Mouse (Mus musculus) lung, embryonic 16.5 days (tissue): ENCODE data around the gene Cnpy3. TPM values are rescaled to one million over a fixed set of nuclear protein-coding genes. Genes with fewer than 3 reads are reported as not detected.
A peak's percentile ranks its signal among the peaks of the same experiment; 100 is the strongest.

ENCODE experiments used
- ATAC-seq: fragments of 200-750 bp; cut with Nextera tagmentation; 2 replicates; pipeline ENCODE4 v1.8.0; 2017; ENCODE audit warnings: low read depth, mild to moderate bottlenecking, moderate library complexity
- H3K27ac ChIP-seq: fragments of 300-500 bp; sonication (generic); 2 replicates; pipeline ENCODE4 v1.5.1; 2014; ENCODE audit warnings: mild to moderate bottlenecking, control low read depth, low read length
- H3K27me3 ChIP-seq: fragments of 300-500 bp; sonication (generic); 2 replicates; pipeline ENCODE4 v1.6.1; 2014; ENCODE audit warnings: low read depth, low read length, mixed read lengths; ENCODE audit not compliant: control insufficient read depth, insufficient read depth
- H3K36me3 ChIP-seq: fragments of 300-500 bp; sonication (generic); 2 replicates; pipeline ENCODE4 v1.6.1; 2014; ENCODE audit warnings: low read length; ENCODE audit not compliant: control insufficient read depth, insufficient read depth
- H3K4me1 ChIP-seq: fragments of 300-500 bp; sonication (generic); replicated peaks from 2 replicates; pipeline ENCODE4 v1.6.1; 2014; ENCODE audit warnings: low read length, mixed read lengths; ENCODE audit not compliant: control insufficient read depth, insufficient read depth
- H3K4me2 ChIP-seq: fragments of 300-500 bp; sonication (generic); 2 replicates; pipeline ENCODE4 v1.6.1; 2014; ENCODE audit warnings: low read depth, low read length, control low read depth
- H3K4me3 ChIP-seq: fragments of 300-500 bp; sonication (generic); 2 replicates; pipeline ENCODE4 v1.5.1; 2014; ENCODE audit warnings: mild to moderate bottlenecking, low read length, control low read depth
- H3K9ac ChIP-seq: fragments of 300-500 bp; sonication (generic); 2 replicates; pipeline ENCODE4 v1.6.1; 2014; ENCODE audit warnings: low read length, control low read depth
- H3K9me3 ChIP-seq: fragments of 300-500 bp; sonication (generic); 2 replicates; pipeline ENCODE4 v1.6.1; 2016; ENCODE audit warnings: low read length; ENCODE audit not compliant: control insufficient read depth
- WGBS: fragments of 180-500 bp; shearing (Covaris S2); extraction: QIAGEN DNeasy Blood & Tissue Kit; methylation state at CpG from one replicate; pipeline ENCODE4 v1.1.7; 2014; 5-methylcytosine and 5-hydroxymethylcytosine counted together
- polyA plus RNA-seq: library from polyadenylated mRNA; unstranded; fragments of >200 nt; fragmentation: Nextera tagmentation; extraction: Ambion mirVana; gene quantifications from 2 replicates; pipeline ENCODE4 v1.2.1, GENCODE M21; 2015

The Cnpy3 gene
- polyA plus RNA-seq, 1 experiment from 2014 or later, result 79.0 TPM

GRCm38 (mm10) chr17:46703971-46704886 is 47.8 kb downstream of the Cnpy3 start:
- peak overlapping the region; percentile 93 for H3K9ac ChIP-seq

GRCm38 (mm10) chr17:46702506-46702905 is 49.5 kb downstream of the Cnpy3 start:
- Histone ChIP-seq H3K9me3 (no peaks in the 10 kb centered on the region), H3K9ac (no peak overlapping the region; the same call in 1 of the 2 replicates), H3K4me1 (peaks cover 25% of the 10 kb centered on the region), H3K27ac (no peak overlapping the region), H3K36me3 (peaks cover 5% of the 10 kb centered on the region; the same call in 1 of the 2 replicates), H3K4me3 (no peak overlapping the region), H3K4me2 (peak overlapping the region; percentile 77; the same call in 1 of the 2 replicates), H3K27me3 (no peaks in the 10 kb centered on the region)
- 84% methylated on average over 5 of the region's 5 CpGs for WGBS
- no peak for ATAC-seq

More at GRCm38 (mm10) chr17:46703971-46704886, 47.8 kb downstream of the Cnpy3 start:
- WGBS, result 2% methylated on average over 41 of the region's 41 CpGs
- Histone ChIP-seq H3K27ac (peak overlapping the region; percentile 97), H3K4me2 (peak overlapping the region; percentile 77), H3K9me3 (no peaks in the 10 kb centered on the region), H3K4me3 (peak overlapping the region; percentile 85), H3K27me3 (no peaks in the 10 kb centered on the region), H3K4me1 (peaks cover 25% of the 10 kb centered on the region), H3K36me3 (peaks cover 5% of the 10 kb centered on the region; the same call in 1 of the 2 replicates)
- peak; percentile 86 for ATAC-seq

- no peak overlapping the region for H3K9ac ChIP-seq
- H3K36me3 ChIP-seq, result peaks cover 5% of the 10 kb centered on the region; the same call in 1 of the 2 replicates
- H3K27me3 ChIP-seq, result no peaks in the 10 kb centered on the region
- no peak overlapping the region for H3K4me3 ChIP-seq
- 86% methylated on average over 12 of the region's 12 CpGs for WGBS
- ATAC-seq, result no peak
- peaks cover 25% of the 10 kb centered on the region for H3K4me1 ChIP-seq
- no peak overlapping the region for H3K4me2 ChIP-seq
- H3K27ac ChIP-seq, result no peak overlapping the region
- no peaks in the 10 kb centered on the region for H3K9me3 ChIP-seq
Observed at GRCm38 (mm10) chr17:46702100-46702499, 49.9 kb downstream of the Cnpy3 start.

GRCm38 (mm10) chr17:46701489-46701888 is 50.5 kb downstream of the Cnpy3 start:
- Histone ChIP-seq H3K27me3 (no peaks in the 10 kb centered on the region), H3K27ac (no peak overlapping the region), H3K4me2 (no peak overlapping the region), H3K36me3 (peaks cover 5% of the 10 kb centered on the region; the same call in 1 of the 2 replicates), H3K9me3 (no peaks in the 10 kb centered on the region), H3K9ac (no peak overlapping the region), H3K4me1 (peaks cover 25% of the 10 kb centered on the region), H3K4me3 (no peak overlapping the region)
- no peak for ATAC-seq
- WGBS, result 71% methylated on average over 12 of the region's 12 CpGs

- H3K36me3 ChIP-seq, result peaks cover 5% of the 10 kb centered on the region; the same call in 1 of the 2 replicates
- H3K9me3 ChIP-seq, result no peaks in the 10 kb centered on the region
- no peaks in the 10 kb centered on the region for H3K27me3 ChIP-seq
- H3K9ac ChIP-seq, result no peak overlapping the region
- 79% methylated on average over 3 of the region's 3 CpGs for WGBS
- H3K4me2 ChIP-seq, result no peak overlapping the region
- no peak overlapping the region for H3K27ac ChIP-seq
- H3K4me1 ChIP-seq, result peaks cover 20% of the 10 kb centered on the region
- no peak for ATAC-seq
- no peak overlapping the region for H3K4me3 ChIP-seq
Observed at GRCm38 (mm10) chr17:46699912-46700311, 52.1 kb downstream of the Cnpy3 start.

GRCm38 (mm10) chr17:46699245-46699644 is 52.8 kb downstream of the Cnpy3 start:
- H3K9me3 ChIP-seq, result no peaks in the 10 kb centered on the region
- ATAC-seq, result no peak
- no peak overlapping the region for H3K9ac ChIP-seq
- H3K36me3 ChIP-seq, result peaks cover 5% of the 10 kb centered on the region; the same call in 1 of the 2 replicates
- H3K4me1 ChIP-seq, result peaks cover 20% of the 10 kb centered on the region
- H3K4me2 ChIP-seq, result no peak overlapping the region
- WGBS, result 81% methylated on average over 5 of the region's 5 CpGs
- no peak overlapping the region for H3K27ac ChIP-seq
- no peaks in the 10 kb centered on the region for H3K27me3 ChIP-seq
- no peak overlapping the region for H3K4me3 ChIP-seq

- Histone ChIP-seq H3K36me3 (peaks cover 5% of the 10 kb centered on the region; the same call in 1 of the 2 replicates), H3K27ac (no peak overlapping the region), H3K27me3 (no peaks in the 10 kb centered on the region), H3K9me3 (no peaks in the 10 kb centered on the region), H3K4me1 (peaks cover 15% of the 10 kb centered on the region), H3K4me2 (no peak overlapping the region), H3K9ac (no peak overlapping the region), H3K4me3 (no peak overlapping the region)
- ATAC-seq, result no peak
- 89% methylated on average over 6 of the region's 6 CpGs for WGBS
Observed at GRCm38 (mm10) chr17:46698515-46698914, 53.5 kb downstream of the Cnpy3 start.

GRCm38 (mm10) chr17:46694517-46695063 is 57.4 kb downstream of the Cnpy3 start:
- ATAC-seq, result no peak
- Histone ChIP-seq H3K9ac (no peak overlapping the region), H3K4me2 (no peak overlapping the region), H3K27me3 (no peaks in the 10 kb centered on the region), H3K36me3 (peaks cover under 1% of the 10 kb centered on the region; the same call in 1 of the 2 replicates), H3K27ac (no peak overlapping the region), H3K4me3 (no peak overlapping the region), H3K9me3 (no peaks in the 10 kb centered on the region), H3K4me1 (no peaks in the 10 kb centered on the region)
- WGBS, result 56% methylated on average over 1 of the region's 1 CpGs

- Histone ChIP-seq H3K4me3 (no peak overlapping the region), H3K9me3 (no peaks in the 10 kb centered on the region), H3K4me2 (no peak overlapping the region), H3K9ac (no peak overlapping the region), H3K4me1 (no peaks in the 10 kb centered on the region), H3K27me3 (no peaks in the 10 kb centered on the region), H3K36me3 (peaks cover 8% of the 10 kb centered on the region; the same call in 1 of the 2 replicates), H3K27ac (no peak overlapping the region)
- WGBS, result 78% methylated on average over 2 of the region's 2 CpGs
- no peak for ATAC-seq
Observed at GRCm38 (mm10) chr17:46691390-46691789, 60.6 kb downstream of the Cnpy3 start.
